In genomic region chr13:74439895-74440294, GRCm38 (mm10) we compare ENCODE assay signal across 25 mouse cellular contexts. TPM values are rescaled to one million over a fixed set of nuclear protein-coding genes. Genes with fewer than 3 reads are reported as not detected.
DNase-seq lines count a peak whose midpoint lies in the region; ATAC-seq and TF ChIP-seq lines count a peak whose summit lies in the region.
"Had no signal": no experiment of that assay in that cellular context is flagged by ENCODE, and none has a peak within 500 bp of the region (broad histone marks: within the 10 kb centered on the region; RNA-seq: fewer than 3 reads in every experiment).

No protein-coding gene starts in this region.

- H3K27me3 ChIP-seq in kidney, embryonic 15.5 days, result no peaks in the 10 kb centered on the region
- H3K27me3 ChIP-seq in kidney, embryonic 14.5 days (ENCODE audit: control insufficient read depth, insufficient read depth, low read length), result no peaks in the 10 kb centered on the region
- H3K27me3 ChIP-seq in limb, embryonic 10.5 days (ENCODE audit: low read depth, poor library complexity, severe bottlenecking), result no peaks in the 10 kb centered on the region
- H3K27me3 ChIP-seq: embryonic facial prominence, embryonic 12.5 days; hindbrain, embryonic 15.5 days; limb, embryonic 13.5 days had no signal

- no peak for ATAC-seq in kidney, embryonic 15.5 days (replicated peaks; ENCODE audit: low FRiP score)
- ATAC-seq in kidney, embryonic 14.5 days (ENCODE audit: low FRiP score, low TSS enrichment), result no peak
- no peak for ATAC-seq in cerebellum, adult (ENCODE audit: insufficient number of reproducible peaks, low FRiP score, low TSS enrichment)
- ATAC-seq: forebrain, embryonic 16.5 days; liver, embryonic 12.5 days; midbrain, embryonic 16.5 days had no signal

- H3K4me2 ChIP-seq in kidney, embryonic 15.5 days, result peak overlapping the region; percentile 4; the same call in 1 of the 2 replicates
- H3K4me2 ChIP-seq in kidney, embryonic 14.5 days (replicated peaks; ENCODE audit: low read depth, low read length), result no peak overlapping the region
- H3K4me2 ChIP-seq: embryonic facial prominence, embryonic 12.5 days; hindbrain, embryonic 15.5 days; limb, embryonic 13.5 days; liver, embryonic 12.5 days had no signal

- no peak overlapping the region for H3K27ac ChIP-seq in kidney, embryonic 15.5 days
- no peak overlapping the region for H3K27ac ChIP-seq in kidney, embryonic 14.5 days (ENCODE audit: low read depth, low read length)
- no peak overlapping the region for H3K27ac ChIP-seq in ES-E14 (ENCODE audit: insufficient read depth, low read depth, low read length, poor library complexity, severe bottlenecking)
- H3K27ac ChIP-seq in limb, embryonic 10.5 days, result no peak overlapping the region
- H3K27ac ChIP-seq: embryonic facial prominence, embryonic 12.5 days; hindbrain, embryonic 15.5 days; limb, embryonic 13.5 days; liver, embryonic 12.5 days; stomach, postnatal 0 days had no signal

- in situ Hi-C loops in ES-E14 (cut with MboI; ENCODE audit: low sequenced_read_pairs in 2 of 2, unreplicated experiment in 2 of 2), result no loop called here

- H3K36me3 ChIP-seq in kidney, embryonic 15.5 days, result peaks cover 29% of the 10 kb centered on the region
- peaks cover 4% of the 10 kb centered on the region; the same call in 1 of the 2 replicates for H3K36me3 ChIP-seq in kidney, embryonic 14.5 days (ENCODE audit: control insufficient read depth, insufficient read depth, low read length)
- H3K36me3 ChIP-seq in ES-E14 (ENCODE audit: control insufficient read depth, insufficient read depth, low read length, poor library complexity, severe bottlenecking), result no peaks in the 10 kb centered on the region
- H3K36me3 ChIP-seq in limb, embryonic 10.5 days, result peaks cover 32% of the 10 kb centered on the region

- no peaks in the 10 kb centered on the region for H3K4me1 ChIP-seq in kidney, embryonic 15.5 days
- no peaks in the 10 kb centered on the region for H3K4me1 ChIP-seq in kidney, embryonic 14.5 days (ENCODE audit: control insufficient read depth, insufficient read depth, low read length)
- H3K4me1 ChIP-seq in ES-E14 (ENCODE audit: control insufficient read depth in 2 of 2, insufficient read depth in 2 of 2, low read length in 2 of 2, poor library complexity in 1 of 2), result no peaks in the 10 kb centered on the region
- no peaks in the 10 kb centered on the region for H3K4me1 ChIP-seq in limb, embryonic 10.5 days
- H3K4me1 ChIP-seq: embryonic facial prominence, embryonic 12.5 days; hindbrain, embryonic 15.5 days; limb, embryonic 13.5 days; liver, embryonic 12.5 days had no signal

- H3K4me3 ChIP-seq in kidney, embryonic 15.5 days (replicated peaks), result no peak overlapping the region
- H3K4me3 ChIP-seq in kidney, embryonic 14.5 days (ENCODE audit: low read length), result no peak overlapping the region
- H3K4me3 ChIP-seq in ES-E14 (ENCODE audit: insufficient read depth in 1 of 2, low read depth in 1 of 2, low read length in 2 of 2, poor library complexity in 1 of 2, severe bottlenecking in 1 of 2), result peak overlapping the region; percentile 59 to 65
- peak overlapping the region; percentile 27 for H3K4me3 ChIP-seq in limb, embryonic 10.5 days
- H3K4me3 ChIP-seq: embryonic facial prominence, embryonic 12.5 days; erythroblast, embryonic 14.5 days; hindbrain, embryonic 15.5 days; limb, embryonic 13.5 days; liver, embryonic 12.5 days had no signal

- DNase-seq in testis, postnatal 14 days (ENCODE audit: low spot score), result peak; percentile 5
- no peak for DNase-seq in testis, postnatal 10 days (ENCODE audit: low spot score)
- peak; percentile 40 for DNase-seq in ES-E14 (ENCODE audit: low read depth, low spot score)
- no peak for DNase-seq in limb, embryonic 10.5 days (ENCODE audit: low spot score)
- DNase-seq in gastrocnemius, postnatal 10 days, result no peak
- DNase-seq: adrenal gland, postnatal 14 days; cerebellum, adult 11 months; gastrocnemius, postnatal 36 days; kidney, adult 2 months; kidney, postnatal 14 days; lung, adult 18-20 months; lung, postnatal 10 days; right cerebral cortex, postnatal 14 days; thymus, postnatal 14 days had no signal

- WGBS in kidney, embryonic 15.5 days, result 28% methylated on average over 19 of the region's 19 CpGs
- WGBS in kidney, embryonic 14.5 days, result 33% methylated on average over 19 of the region's 19 CpGs
- 25% methylated on average over 19 of the region's 19 CpGs for WGBS in limb, embryonic 10.5 days

- no peak overlapping the region for H3K9ac ChIP-seq in kidney, embryonic 15.5 days
- H3K9ac ChIP-seq in kidney, embryonic 14.5 days (ENCODE audit: low read depth, low read length), result no peak overlapping the region
- peak overlapping the region; percentile 55 for H3K9ac ChIP-seq in ES-E14 (ENCODE audit: insufficient read depth, low read depth, low read length, poor library complexity, severe bottlenecking)
- H3K9ac ChIP-seq: embryonic facial prominence, embryonic 12.5 days; hindbrain, embryonic 15.5 days; limb, embryonic 13.5 days; liver, embryonic 12.5 days had no signal

- peaks cover 44% of the 10 kb centered on the region for H3K9me3 ChIP-seq in kidney, embryonic 15.5 days (replicated peaks)
- peaks cover 21% of the 10 kb centered on the region for H3K9me3 ChIP-seq in kidney, embryonic 14.5 days (ENCODE audit: control insufficient read depth, low read length)
- H3K9me3 ChIP-seq in ES-E14 (ENCODE audit: control insufficient read depth, insufficient read depth, low read depth, low read length), result no peaks in the 10 kb centered on the region
- H3K9me3 ChIP-seq in limb, embryonic 10.5 days (replicated peaks), result peaks cover 15% of the 10 kb centered on the region; the same call in 1 of the 2 replicates

TF ChIP-seq in ES-E14, 5 proteins besides CTCF, POLR2A, EP300 and RAD21:
- TF ChIP-seq ZC3H11A (IDR thresholded peaks at IDR 0.05; ENCODE audit: borderline replicate concordance, low read depth, low read length) (no peak), HCFC1 (IDR thresholded peaks at IDR 0.05; ENCODE audit: borderline replicate concordance, insufficient read depth, low read length) (no peak), CHD2 (IDR thresholded peaks at IDR 0.05; ENCODE audit: low read depth, low read length) (no peak), ZNF384 (IDR thresholded peaks at IDR 0.05; ENCODE audit: low read depth, low read length) (no peak), MAFK (IDR thresholded peaks at IDR 0.05; ENCODE audit: insufficient read depth, low read depth, low read length) (no peak)

RNA-seq across cellular contexts. Expression of gene Ftl1-ps1, which starts 40.4 kb away (rescaled TPM):
- polyA plus RNA-seq in kidney, embryonic 15.5 days (2015; fragmentation: Nextera tagmentation; extraction: Ambion mirVana), result 66.3 and 70.9 TPM in 2 replicates
- polyA plus RNA-seq in kidney, embryonic 14.5 days (2014; fragmentation: Nextera tagmentation; extraction: Ambion mirVana), result 59.8 and 61.6 TPM in 2 replicates
- total RNA-seq in ES-E14 (2012; rRNA removed), result 2,182 and 2,189 TPM in 2 replicates
- 72.3 and 80.5 TPM in 2 replicates for polyA plus RNA-seq in limb, embryonic 10.5 days (2016; fragmentation: Nextera tagmentation; extraction: Ambion mirVana)
- total RNA-seq in gastrocnemius, postnatal 10 days (2021), result 100 to 1,000 TPM; 190 to 231 TPM

RNA-seq across cellular contexts. Expression of gene Zfp72, which starts 49.3 kb away (rescaled TPM):
- polyA plus RNA-seq in kidney, embryonic 15.5 days (2015; fragmentation: Nextera tagmentation; extraction: Ambion mirVana), result 7.5 and 7.6 TPM in 2 replicates
- polyA plus RNA-seq in kidney, embryonic 14.5 days (2014; fragmentation: Nextera tagmentation; extraction: Ambion mirVana), result 7.8 and 7.9 TPM in 2 replicates
- total RNA-seq in ES-E14 (2012; rRNA removed), result 3.0 and 4.5 TPM in 2 replicates
- 5.0 and 5.9 TPM in 2 replicates for polyA plus RNA-seq in limb, embryonic 10.5 days (2016; fragmentation: Nextera tagmentation; extraction: Ambion mirVana)
- total RNA-seq in gastrocnemius, postnatal 10 days (2021), result 1 to 10 TPM; 1.3 to 2.2 TPM
- polyA plus RNA-seq: erythroblast, embryonic 14.5 days had no signal

RNA-seq across cellular contexts. Expression of gene Zfp825, which starts 53.9 kb away (rescaled TPM):
- 22.5 and 23.7 TPM in 2 replicates for polyA plus RNA-seq in kidney, embryonic 15.5 days (2015; fragmentation: Nextera tagmentation; extraction: Ambion mirVana)
- polyA plus RNA-seq in kidney, embryonic 14.5 days (2014; fragmentation: Nextera tagmentation; extraction: Ambion mirVana), result 27.3 and 29.3 TPM in 2 replicates
- total RNA-seq in ES-E14 (2012; rRNA removed), result 10.1 and 11.6 TPM in 2 replicates
- polyA plus RNA-seq in limb, embryonic 10.5 days (2016; fragmentation: Nextera tagmentation; extraction: Ambion mirVana), result 21.2 and 27.1 TPM in 2 replicates
- 1 to 10 TPM; 6.8 to 7.4 TPM for total RNA-seq in gastrocnemius, postnatal 10 days (2021)

Comparison
In these comparisons a context has a peak if more than half of its experiments do, and no peak if none do; other contexts are left out.
1. DNase-seq: peak in testis, postnatal 14 days (single experiment) and ES-E14 (single experiment); none in testis, postnatal 10 days (single experiment), limb, embryonic 10.5 days (single experiment) and gastrocnemius, postnatal 10 days (single experiment).
2. H3K4me3 ChIP-seq: peak in ES-E14 (2 of 2) and limb, embryonic 10.5 days (single experiment); none in kidney, embryonic 15.5 days (single experiment) and kidney, embryonic 14.5 days (single experiment).